ENCODE assay signal across 9 mouse cellular contexts in the genomic region with DNA sequence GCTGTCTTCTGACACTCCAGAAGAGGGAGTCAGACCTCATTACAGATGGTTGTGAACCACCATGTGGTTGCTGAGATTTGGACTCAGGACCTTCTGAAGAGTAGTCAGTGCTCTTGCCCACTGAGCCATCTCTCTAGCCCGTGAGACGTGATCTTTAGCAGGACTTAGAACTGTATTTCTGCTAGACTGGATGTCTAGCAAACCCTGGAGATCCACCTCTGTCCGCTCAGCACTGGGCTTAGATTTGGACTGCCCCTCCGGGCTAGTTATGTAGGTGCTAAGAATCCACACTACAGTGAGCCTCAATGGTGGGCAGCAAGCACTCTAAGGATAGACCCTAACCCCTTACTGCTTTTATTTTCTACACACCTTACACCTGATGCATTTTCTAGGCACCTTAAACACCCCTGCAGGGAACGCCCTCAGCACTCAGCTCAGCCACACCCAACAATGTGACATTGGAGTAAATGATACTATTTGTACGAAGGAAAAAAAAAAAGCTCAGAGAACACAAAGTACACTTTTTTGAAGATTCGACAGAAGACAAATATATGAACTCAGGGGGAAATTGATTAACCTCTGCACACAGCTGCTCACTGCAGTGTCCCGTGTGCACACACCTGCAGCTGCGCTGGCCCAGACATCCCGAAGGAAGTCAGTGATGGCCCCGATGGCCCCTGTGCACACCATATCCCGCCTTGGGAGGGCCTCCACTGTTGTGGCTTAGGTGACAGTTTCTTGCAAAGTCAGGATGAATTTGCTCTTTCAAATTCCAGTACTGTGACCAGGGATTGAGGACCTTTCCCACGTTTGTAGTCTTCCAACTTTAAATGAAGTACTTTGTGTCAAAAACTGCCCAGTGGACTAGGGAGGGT. TPM values are rescaled to one million over a fixed set of nuclear protein-coding genes. Genes with fewer than 3 reads are reported as not detected.
DNase-seq lines count a peak whose midpoint lies in the region; ATAC-seq and TF ChIP-seq lines count a peak whose summit lies in the region.
"Had no signal": no experiment of that assay in that cellular context is flagged by ENCODE, and none has a peak within 500 bp of the region (broad histone marks: within the 10 kb centered on the region; RNA-seq: fewer than 3 reads in every experiment).

No protein-coding gene starts in this region.

- peaks cover 0 to 16% of the 10 kb centered on the region in 2 experiments; a peak in 2 of 4 replicates for H3K4me1 ChIP-seq in MEL (ENCODE audit: control insufficient read depth in 1 of 2, insufficient read depth in 2 of 2, low read length in 2 of 2)
- H3K4me1 ChIP-seq in forebrain, embryonic 14.5 days (ENCODE audit: control insufficient read depth, insufficient read depth, low read length) = peaks cover 17% of the 10 kb centered on the region
- H3K4me1 ChIP-seq in liver, embryonic 16.5 days (ENCODE audit: control insufficient read depth, low read depth, low read length) = peaks cover 73% of the 10 kb centered on the region

- no peak for ATAC-seq in forebrain, embryonic 14.5 days
- ATAC-seq in liver, embryonic 16.5 days (ENCODE audit: low read depth) = no peak

- H3K27ac ChIP-seq in MEL (ENCODE audit: control insufficient read depth, low read depth, low read length) = peak overlapping the region; percentile 72
- no peak overlapping the region for H3K27ac ChIP-seq in forebrain, embryonic 14.5 days (ENCODE audit: low read depth, low read length)
- peak overlapping the region; percentile 96 for H3K27ac ChIP-seq in liver, embryonic 16.5 days (ENCODE audit: low read length)

- no peak; a peak in 2 of 4 replicates for TF ChIP-seq EP300 in MEL (IDR thresholded peaks at IDR 0.05; ENCODE audit: low read depth in 1 of 2, low read length in 2 of 2)

- DNase-seq in kidney, adult 9 months = peak; percentile 17
- no peak for DNase-seq in kidney, postnatal 4 days
- DNase-seq in MEL (ENCODE audit: low read depth, low spot score) = peak; percentile 62
- DNase-seq in forebrain, embryonic 14.5 days (ENCODE audit: low spot score) = no peak
- DNase-seq in urinary bladder, adult 2 months (ENCODE audit: low spot score) = no peak
- no peak for DNase-seq in ovary, postnatal 10 days (ENCODE audit: low spot score)
- no peak for DNase-seq in left cerebral cortex, adult 18-20 months (ENCODE audit: low spot score in 2 of 2)

- H3K9ac ChIP-seq in MEL (ENCODE audit: control insufficient read depth, low read depth, low read length, poor library complexity, severe bottlenecking) = peak overlapping the region; percentile 62
- H3K9ac ChIP-seq in forebrain, embryonic 14.5 days (ENCODE audit: low read length) = no peak overlapping the region
- peak overlapping the region; percentile 64 for H3K9ac ChIP-seq in liver, embryonic 16.5 days (ENCODE audit: low read depth, low read length)

- TF ChIP-seq RAD21 in MEL (IDR thresholded peaks at IDR 0.05; ENCODE audit: low read depth, low read length) = no peak

- H3K27me3 ChIP-seq in MEL (ENCODE audit: control insufficient read depth in 1 of 2, insufficient read depth in 2 of 2, low read length in 2 of 2) = no peaks in the 10 kb centered on the region
- H3K27me3 ChIP-seq in forebrain, embryonic 14.5 days (replicated peaks; ENCODE audit: control insufficient read depth, insufficient read depth, low read length) = peaks cover 54% of the 10 kb centered on the region
- peaks cover 4% of the 10 kb centered on the region; the same call in 1 of the 2 replicates for H3K27me3 ChIP-seq in liver, embryonic 16.5 days (ENCODE audit: control insufficient read depth, insufficient read depth, low read depth, low read length)

- TF ChIP-seq POLR2A in MEL (IDR thresholded peaks at IDR 0.05; ENCODE audit: control insufficient read depth in 1 of 2, insufficient read depth in 1 of 2, low read depth in 1 of 2, low read length in 2 of 2, poor library complexity in 1 of 2) = no peak

- peak in 1 of 3 experiments; percentile 0; a peak in 1 of 6 replicates for TF ChIP-seq CTCF in MEL (IDR thresholded peaks at IDR 0.05 in 2 of 3, conservative IDR thresholded peaks at IDR 0.05 in 1 of 3; ENCODE audit: control insufficient read depth in 1 of 3, insufficient read depth in 1 of 3, low read depth in 2 of 3, low read length in 3 of 3, poor library complexity in 1 of 3, severe bottlenecking in 1 of 3)

- peak overlapping the region; percentile 62 to 74 for H3K4me3 ChIP-seq in MEL (ENCODE audit: control insufficient read depth in 1 of 2, insufficient read depth in 1 of 2, low read depth in 2 of 2, low read length in 2 of 2)
- H3K4me3 ChIP-seq in forebrain, embryonic 14.5 days (ENCODE audit: low read depth, low read length) = no peak overlapping the region
- peak overlapping the region; percentile 61 for H3K4me3 ChIP-seq in liver, embryonic 16.5 days (ENCODE audit: low read depth, low read length)

- WGBS in forebrain, embryonic 14.5 days = 66% methylated on average over 13 of the region's 13 CpGs
- WGBS in liver, embryonic 16.5 days (ENCODE audit: insufficient replicate concordance) = 46% methylated on average over 13 of the region's 13 CpGs

- H3K36me3 ChIP-seq in MEL (ENCODE audit: control insufficient read depth in 1 of 2, insufficient read depth in 2 of 2, low read length in 2 of 2) = peaks cover 0 to 5% of the 10 kb centered on the region in 2 experiments; a peak in 2 of 4 replicates
- no peaks in the 10 kb centered on the region for H3K36me3 ChIP-seq in forebrain, embryonic 14.5 days (ENCODE audit: control insufficient read depth, insufficient read depth, low read length)
- no peaks in the 10 kb centered on the region for H3K36me3 ChIP-seq in liver, embryonic 16.5 days (ENCODE audit: control insufficient read depth, insufficient read depth)

- H3K4me2 ChIP-seq in forebrain, embryonic 14.5 days (ENCODE audit: low read length) = peak overlapping the region; percentile 45; the same call in 1 of the 2 replicates
- H3K4me2 ChIP-seq in liver, embryonic 16.5 days (ENCODE audit: low read depth, low read length) = peak overlapping the region; percentile 86

- H3K9me3 ChIP-seq in MEL (replicated peaks; ENCODE audit: insufficient read depth, low read length) = no peaks in the 10 kb centered on the region
- H3K9me3 ChIP-seq in forebrain, embryonic 14.5 days (replicated peaks; ENCODE audit: control insufficient read depth, low read length) = no peaks in the 10 kb centered on the region
- no peaks in the 10 kb centered on the region for H3K9me3 ChIP-seq in liver, embryonic 16.5 days (replicated peaks; ENCODE audit: control insufficient read depth, low read length)

- peaks cover 17% of the 10 kb centered on the region for H3K79me2 ChIP-seq in MEL (ENCODE audit: control insufficient read depth, insufficient read depth, low read length, poor library complexity)

TF ChIP-seq in MEL, 35 proteins besides CTCF, POLR2A, EP300 and RAD21 (continues in another document):
- TF ChIP-seq KAT2A (conservative IDR thresholded peaks at IDR 0.05; ENCODE audit: low read depth, low read length) (no peak), MXI1 (IDR thresholded peaks at IDR 0.05; ENCODE audit: low read depth, low read length) (peak; percentile 15; the same call in 1 of the 2 replicates), ETS1 (IDR thresholded peaks at IDR 0.05; ENCODE audit: low read depth, low read length) (no peak), MYC (IDR thresholded peaks at IDR 0.05; ENCODE audit: low read depth, low read length) (0 out of 2 replicates have a peak, but pooled peaks have one; percentile 31), ZNF384 (IDR thresholded peaks at IDR 0.05; ENCODE audit: low read depth, low read length) (peak; percentile 58; the same call in 1 of the 2 replicates), CHD1 (IDR thresholded peaks at IDR 0.05; ENCODE audit: low read depth, low read length) (no peak)

RNA-seq across cellular contexts. Expression of a gene that starts 3.4 kb away (rescaled TPM):
- 1,017 and 1,342 TPM in 2 replicates for total RNA-seq in MEL (2012; rRNA removed)
- 1,000 to 10,000 TPM; 1,189 to 2,940 TPM for polyA plus RNA-seq in MEL (2012; ENCODE audit: insufficient read depth in 1 of 2, insufficient read length in 2 of 2, low read depth in 1 of 2, low replicate concordance in 2 of 2, missing spikeins in 1 of 2)
- 77.2 and 110 TPM in 2 replicates for polyA plus RNA-seq in forebrain, embryonic 14.5 days (2014; fragmentation: Nextera tagmentation; extraction: Ambion mirVana)
- polyA plus RNA-seq in liver, embryonic 16.5 days (2015; fragmentation: Nextera tagmentation; extraction: Ambion mirVana) = 6,330 and 6,428 TPM in 2 replicates
- polyA plus RNA-seq in urinary bladder, adult 2 months (2012; rRNA removed) = 256 and 257 TPM in 2 replicates
- 100 to 1,000 TPM; 333 to 422 TPM for total RNA-seq in left cerebral cortex, adult 18-20 months (2021)

RNA-seq across cellular contexts. Expression of a gene that starts 9.8 kb away (rescaled TPM):
- total RNA-seq in MEL (2012; rRNA removed) = 469 and 780 TPM in 2 replicates
- polyA plus RNA-seq in MEL (2012; ENCODE audit: insufficient read depth in 1 of 2, insufficient read length in 2 of 2, low read depth in 1 of 2, low replicate concordance in 2 of 2, missing spikeins in 1 of 2) = 1,000 to 10,000 TPM in 1 of 2 experiments, not detected in 1; 2,013 TPM
- polyA plus RNA-seq in forebrain, embryonic 14.5 days (2014; fragmentation: Nextera tagmentation; extraction: Ambion mirVana) = 29.4 and 47.5 TPM in 2 replicates
- 1,547 and 1,681 TPM in 2 replicates for polyA plus RNA-seq in liver, embryonic 16.5 days (2015; fragmentation: Nextera tagmentation; extraction: Ambion mirVana)
- 100.0 and 101 TPM in 2 replicates for polyA plus RNA-seq in urinary bladder, adult 2 months (2012; rRNA removed)
- 100 to 1,000 TPM; 215 to 228 TPM for total RNA-seq in left cerebral cortex, adult 18-20 months (2021)

RNA-seq across cellular contexts. Expression of a gene that starts 29.9 kb away (rescaled TPM):
- not detected in 2 replicates for total RNA-seq in MEL (2012; rRNA removed)
- not detected for polyA plus RNA-seq in MEL (2012; ENCODE audit: insufficient read depth in 1 of 2, insufficient read length in 2 of 2, low read depth in 1 of 2, low replicate concordance in 2 of 2, missing spikeins in 1 of 2)
- polyA plus RNA-seq in forebrain, embryonic 14.5 days (2014; fragmentation: Nextera tagmentation; extraction: Ambion mirVana) = 237 and 306 TPM in 2 replicates
- polyA plus RNA-seq in liver, embryonic 16.5 days (2015; fragmentation: Nextera tagmentation; extraction: Ambion mirVana) = 0.18 and 0.19 TPM in 2 replicates
- polyA plus RNA-seq in urinary bladder, adult 2 months (2012; rRNA removed) = 1.6 and 3.5 TPM in 2 replicates
- total RNA-seq in left cerebral cortex, adult 18-20 months (2021) = 100 to 1,000 TPM; 795 to 921 TPM

RNA-seq across cellular contexts. Expression of a gene that starts 32.1 kb away (rescaled TPM):
- 71.6 and 75.5 TPM in 2 replicates for total RNA-seq in MEL (2012; rRNA removed)
- polyA plus RNA-seq in MEL (2012; ENCODE audit: insufficient read depth in 1 of 2, insufficient read length in 2 of 2, low read depth in 1 of 2, low replicate concordance in 2 of 2, missing spikeins in 1 of 2) = 100 to 1,000 TPM; 110 to 292 TPM
- polyA plus RNA-seq in forebrain, embryonic 14.5 days (2014; fragmentation: Nextera tagmentation; extraction: Ambion mirVana) = 65.2 and 72.6 TPM in 2 replicates
- polyA plus RNA-seq in liver, embryonic 16.5 days (2015; fragmentation: Nextera tagmentation; extraction: Ambion mirVana) = 34.0 and 37.7 TPM in 2 replicates
- polyA plus RNA-seq in urinary bladder, adult 2 months (2012; rRNA removed) = 32.1 and 36.8 TPM in 2 replicates
- 10 to 100 TPM; 40.5 to 46.5 TPM for total RNA-seq in left cerebral cortex, adult 18-20 months (2021)

RNA-seq across cellular contexts. Expression of a gene that starts 45.3 kb away (rescaled TPM):
- not detected in 2 replicates for total RNA-seq in MEL (2012; rRNA removed)
- not detected for polyA plus RNA-seq in MEL (2012; ENCODE audit: insufficient read depth in 1 of 2, insufficient read length in 2 of 2, low read depth in 1 of 2, low replicate concordance in 2 of 2, missing spikeins in 1 of 2)
- not detected in 2 replicates for polyA plus RNA-seq in forebrain, embryonic 14.5 days (2014; fragmentation: Nextera tagmentation; extraction: Ambion mirVana)
- polyA plus RNA-seq in liver, embryonic 16.5 days (2015; fragmentation: Nextera tagmentation; extraction: Ambion mirVana) = 0.27 and 0.67 TPM in 2 replicates
- not detected in 2 replicates for polyA plus RNA-seq in urinary bladder, adult 2 months (2012; rRNA removed)
- not detected for total RNA-seq in left cerebral cortex, adult 18-20 months (2021)
- total RNA-seq: left cerebral cortex, adult 8-10 months had no signal

Comparison
In these comparisons a context has a peak if more than half of its experiments do, and no peak if none do; other contexts are left out.
1. DNase-seq: peak in kidney, adult 9 months (single experiment) and MEL (single experiment); none in kidney, postnatal 4 days (0 of 2), forebrain, embryonic 14.5 days (single experiment), urinary bladder, adult 2 months (single experiment), ovary, postnatal 10 days (single experiment) and left cerebral cortex, adult 18-20 months (0 of 2).
2. RNA of a gene that starts 29.9 kb away (polyA plus RNA-seq): 237 to 306 TPM in forebrain, embryonic 14.5 days; 1.6 to 3.5 TPM in urinary bladder, adult 2 months, 0.18 to 0.19 TPM in liver, embryonic 16.5 days and not detected in MEL; every median in the first group is over 10 times any median in the second.